Mouse (Mus musculus) ES-Bruce4 (cell line): ENCODE measurements around the gene Scn1b.

Experiments used
- CTCF ChIP-seq: IDR thresholded peaks from one replicate; pipeline ENCODE4 v1.8.1; 2011; ENCODE audit warnings: low read depth, low read length
- EP300 ChIP-seq: IDR thresholded peaks from 2 replicates; pipeline ENCODE4 v1.6.1; 2011; ENCODE audit warnings: low read depth, low read length; ENCODE audit not compliant: insufficient read depth
- POLR2A ChIP-seq: IDR thresholded peaks from one replicate; pipeline ENCODE4 v1.8.1; 2011; ENCODE audit warnings: low read length; ENCODE audit not compliant: insufficient read depth

DNA sequence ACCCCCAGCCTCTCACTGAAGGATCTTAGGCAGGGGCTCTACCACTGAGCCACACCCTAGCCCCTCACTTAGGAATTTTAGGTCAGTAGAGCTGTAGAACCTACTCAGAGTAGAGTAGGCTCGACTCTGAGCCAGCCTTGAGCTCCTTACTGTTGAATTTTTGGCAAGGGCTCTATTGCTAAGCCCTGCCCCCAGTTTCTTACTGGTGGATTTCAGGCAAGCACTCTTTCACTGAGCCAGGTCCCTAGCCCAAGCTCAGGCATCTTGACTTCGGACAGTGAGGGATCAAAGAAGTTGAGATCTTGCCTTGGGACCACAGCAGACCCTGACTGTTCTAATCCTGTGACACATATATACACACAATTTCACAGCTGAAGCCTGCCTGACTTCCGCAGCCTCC is 3.1 kb downstream of the Scn1b start:
- TF ChIP-seq CTCF = no peak
- TF ChIP-seq EP300 = no peak
- TF ChIP-seq POLR2A = no peak
